Mouse (Mus musculus): ENCODE results near the gene Cfh. TPM values are rescaled to one million over a fixed set of nuclear protein-coding genes. Genes with fewer than 3 reads are reported as not detected.
"Not testable (repeated sequence)": the region's sequence is repeated elsewhere in the genome, so short reads cannot be mapped to it uniquely, and the experiment has no call there.

Gene Cfh
- total RNA-seq (2021): 1 to 10 TPM; 6.3 to 8.4 TPM
- long read RNA-seq, experiment 1, full-length matches to known transcripts: 2 of 4 reads
- long read RNA-seq, experiment 1, partial matches to known transcripts: 1 of 4 reads
- long read RNA-seq, experiment 1, other reads (novel, unspliced or antisense): 1 of 4 reads
- long read RNA-seq, experiment 2, full-length matches to known transcripts: 1 of 3 reads
- long read RNA-seq, experiment 2, partial matches to known transcripts: 1 of 3 reads
- long read RNA-seq, experiment 2, other reads (novel, unspliced or antisense): 1 of 3 reads

DNA sequence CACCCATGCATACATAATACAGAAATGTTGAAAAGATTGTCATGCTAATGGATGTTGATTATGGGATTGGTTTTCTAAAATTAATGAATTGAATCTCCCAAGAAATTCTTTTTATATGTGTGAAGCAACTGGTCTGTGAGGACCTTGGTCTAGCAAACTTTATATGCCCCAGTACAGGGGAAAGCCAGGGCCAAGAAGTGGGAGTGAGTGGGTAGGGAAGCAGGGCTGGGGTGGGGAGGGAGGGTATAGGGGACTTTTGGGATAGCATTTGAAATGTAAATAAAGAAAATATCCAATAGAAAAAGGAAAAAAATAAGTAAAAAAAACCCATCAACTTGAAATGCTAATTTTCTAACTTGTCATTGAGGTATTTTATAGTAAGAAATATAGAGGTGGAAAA is at the start of gene Cfh:
Cfh (minus strand) TSS at position 101 of the 400 bp plus-strand sequence.
- intact Hi-C loops (cut with DNase I); DNase-seq: not testable (repeated sequence)
- peak within 1 kb of the TSS; percentile 46; the same call in 1 of the 2 replicates for H3K27ac ChIP-seq
- H3K4me3 ChIP-seq: peak within 1 kb of the TSS; percentile 51

DNA sequence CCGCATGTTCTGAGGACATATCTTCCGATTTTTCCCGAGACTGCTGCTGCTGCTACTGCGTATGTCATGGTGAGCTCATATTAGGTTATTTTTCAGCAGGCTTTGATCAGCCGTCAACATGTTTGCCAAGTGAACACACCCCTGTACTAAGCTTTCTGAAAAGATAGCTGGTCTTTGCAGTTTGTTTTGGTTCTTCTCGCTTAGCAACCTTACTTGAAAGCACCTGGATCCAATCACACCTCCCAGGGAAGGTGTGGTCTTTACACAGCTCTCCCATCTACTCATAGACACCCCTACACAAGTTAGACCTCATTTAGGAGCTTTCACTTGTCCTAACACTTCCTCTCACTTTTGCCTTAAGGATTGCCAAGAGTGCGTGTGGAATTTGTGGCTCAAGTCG is 43.1 kb upstream of the Cfh start:
- intact Hi-C loops (cut with DNase I): no loop called here
- TF ChIP-seq CTCF (IDR thresholded peaks at IDR 0.05): no peak
- no peak for DNase-seq
- H3K4me3 ChIP-seq: no peak overlapping the region
- H3K27ac ChIP-seq: no peak overlapping the region

DNA sequence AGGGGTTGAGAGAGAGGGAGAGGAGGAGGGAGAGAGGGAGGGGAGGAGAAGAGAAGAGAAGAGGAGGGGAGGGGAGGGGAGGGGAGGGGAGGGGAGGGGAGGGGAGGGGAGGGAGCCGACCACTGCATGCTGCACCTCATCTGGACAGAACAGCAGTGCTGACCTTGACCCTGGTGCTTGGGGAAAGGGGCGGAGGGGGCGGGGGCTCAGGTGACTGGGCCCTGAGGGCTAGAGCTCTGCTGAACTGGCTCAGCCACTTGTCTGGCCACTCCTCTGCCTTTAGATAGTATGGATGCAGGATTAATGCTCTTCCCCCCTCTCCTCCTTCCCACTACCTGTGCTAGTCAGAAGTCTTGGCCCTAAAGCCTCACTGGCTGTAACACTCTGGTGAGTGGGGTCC is 41.7 kb upstream of the Cfh start:
- no peak for TF ChIP-seq CTCF (IDR thresholded peaks at IDR 0.05)

GRCm38 (mm10) chr1:140205329-140205728 is 21.8 kb upstream of the Cfh start:
- no peak for TF ChIP-seq CTCF (IDR thresholded peaks at IDR 0.05)
- no peak overlapping the region for H3K4me3 ChIP-seq
- intact Hi-C loops (cut with DNase I): no loop called here
- H3K27ac ChIP-seq: no peak overlapping the region
- DNase-seq: no peak

More for the DNA sequence above, 41.7 kb upstream of the Cfh start:
- intact Hi-C loops (cut with DNase I): no loop called here
- H3K4me3 ChIP-seq: no peak overlapping the region
- H3K27ac ChIP-seq: no peak overlapping the region
- no peak for DNase-seq

GRCm38 (mm10) chr1:140188500-140188899 is 4.9 kb upstream of the Cfh start:
- DNase-seq; H3K4me3 ChIP-seq; intact Hi-C loops (cut with DNase I); H3K27ac ChIP-seq: not testable (repeated sequence)

GRCm38 (mm10) chr1:140183208-140183607 is 356 bp downstream of the Cfh start:
- H3K27ac ChIP-seq: peak overlapping the region; percentile 46; the same call in 1 of the 2 replicates
- no peak for TF ChIP-seq CTCF (IDR thresholded peaks at IDR 0.05)
- DNase-seq: peak; percentile 16
- peak overlapping the region; percentile 51 for H3K4me3 ChIP-seq
- intact Hi-C loops (cut with DNase I): no loop called here

GRCm38 (mm10) chr1:140180125-140180524 is 3.4 kb downstream of the Cfh start:
- no peak for TF ChIP-seq CTCF (IDR thresholded peaks at IDR 0.05)
- intact Hi-C loops (cut with DNase I): no loop called here
- Histone ChIP-seq H3K27ac (no peak overlapping the region), H3K4me3 (no peak overlapping the region)
- DNase-seq: no peak

- TF ChIP-seq CTCF (IDR thresholded peaks at IDR 0.05): no peak
- intact Hi-C loops (cut with DNase I): no loop called here
- no peak overlapping the region for H3K4me3 ChIP-seq
- no peak for DNase-seq
- no peak overlapping the region for H3K27ac ChIP-seq
These were observed 8.1 kb downstream of the Cfh start for GRCm38 (mm10) chr1:140175442-140175841.

DNA sequence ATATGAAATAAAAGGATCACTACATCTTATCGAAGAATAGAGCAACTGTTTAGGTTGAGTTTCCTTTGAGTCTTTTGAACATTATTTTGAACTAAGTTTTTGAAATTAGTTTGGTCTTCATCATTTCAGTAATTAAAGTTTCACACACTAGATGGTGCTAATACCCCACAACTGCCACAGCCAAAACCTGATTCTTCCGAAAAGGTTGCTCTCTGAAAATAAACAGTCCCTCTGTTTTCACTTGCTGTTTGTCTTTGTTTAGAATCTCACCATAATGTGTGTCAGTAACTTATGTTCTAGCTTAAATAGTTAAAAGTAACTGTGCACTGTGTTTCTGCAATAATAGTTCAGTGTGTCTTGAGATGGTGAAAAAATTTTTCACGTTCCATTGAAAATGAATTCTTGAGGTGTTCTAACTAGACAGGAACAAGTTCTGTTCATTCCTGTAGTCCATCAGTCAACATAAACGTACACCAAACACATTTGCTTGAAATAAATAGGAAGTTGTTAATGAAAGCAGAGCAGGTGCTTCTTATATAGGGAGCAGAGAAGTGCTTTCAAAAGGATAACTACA is 11.9 kb downstream of the Cfh start:
- Histone ChIP-seq H3K27ac (no peak overlapping the region), H3K4me3 (peak overlapping the region; percentile 15)
- peak; percentile 62 for TF ChIP-seq CTCF (IDR thresholded peaks at IDR 0.05)
- intact Hi-C loops (cut with DNase I): loop anchor here (2.0 to 5.0 kb wide), 2 partner anchors 359 to 491 kb away; no protein-coding TSS in a partner anchor
- no peak for DNase-seq

- H3K27ac ChIP-seq: no peak overlapping the region
- H3K4me3 ChIP-seq: no peak overlapping the region
- no peak for DNase-seq
- no peak for TF ChIP-seq CTCF (IDR thresholded peaks at IDR 0.05)
- intact Hi-C loops (cut with DNase I): no loop called here
These were observed 24.6 kb downstream of the Cfh start for GRCm38 (mm10) chr1:140158970-140159369.

- no peak for DNase-seq
- H3K4me3 ChIP-seq: no peak overlapping the region
- intact Hi-C loops (cut with DNase I): no loop called here
These were observed 114.1 kb downstream of the Cfh start for GRCm38 (mm10) chr1:140069471-140069870.

More at GRCm38 (mm10) chr1:140069471-140069870, 114.1 kb downstream of the Cfh start:
- TF ChIP-seq CTCF (IDR thresholded peaks at IDR 0.05): no peak
- no peak overlapping the region for H3K27ac ChIP-seq

Other genes with a start within 250 kb of the Cfh start
- gene Kcnt2, start 62.4 kb upstream of the Cfh start, total RNA-seq (2021): under 1 TPM; 0.45 to 0.56 TPM

All from gastrocnemius, adult 2 months (tissue).